Mouse (Mus musculus): ENCODE measurements around the gene Snn. TPM values are rescaled to one million over a fixed set of nuclear protein-coding genes. Genes with fewer than 3 reads are reported as not detected.

Gene Snn
- polyA plus RNA-seq (2014; fragmentation: Illumina TruSeq; extraction: RNeasy Lipid Tissue Mini Kit (QIAGEN cat#74804); ENCODE audit: low replicate concordance) = 3.4 TPM

GRCm38 (mm10) chr16:11060645-11061044 lies at the start of gene Snn:
Snn (plus strand) TSS chr16:11060945.

DNA sequence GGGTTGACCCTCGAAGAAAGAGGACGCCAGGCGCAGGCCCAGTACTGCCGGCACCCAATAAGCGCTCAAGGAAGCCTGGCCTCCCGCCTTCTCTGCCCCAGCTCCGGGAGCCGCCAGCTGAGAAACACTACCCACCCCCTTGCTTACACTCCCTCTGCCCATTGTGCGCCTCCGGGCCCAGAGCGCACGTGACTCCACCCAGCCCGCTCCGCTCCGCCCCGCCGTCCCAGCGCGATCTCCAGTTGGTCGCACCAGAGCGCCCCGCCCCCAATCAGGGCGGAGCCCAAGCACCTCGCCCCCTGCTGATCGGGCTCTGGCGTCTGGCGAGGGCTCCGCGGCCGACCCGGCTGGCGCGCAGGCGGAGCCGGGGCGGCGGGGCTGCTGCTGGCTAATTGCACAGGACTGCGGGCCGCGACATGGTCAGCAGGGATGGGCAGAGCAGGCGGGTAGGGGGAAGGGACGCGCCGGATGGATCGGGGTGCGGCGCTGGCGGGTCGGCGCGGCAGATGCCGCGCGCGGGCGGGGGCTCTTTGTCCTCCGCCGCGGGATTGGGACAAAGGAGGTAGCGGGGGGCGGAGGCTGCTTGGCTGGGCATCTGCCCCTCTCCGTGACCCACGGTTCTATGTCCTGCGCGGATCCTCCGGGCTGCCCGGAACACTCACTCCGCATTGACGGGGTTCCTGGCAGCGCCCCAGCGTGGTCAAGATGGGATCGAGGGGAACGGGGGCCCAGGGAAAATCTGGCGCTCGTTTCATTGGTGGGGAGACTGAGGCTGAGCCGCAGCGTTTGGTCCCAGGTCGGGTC lies 5.5 kb downstream of the Snn start, which contains the start of gene Litaf:
Gene Litaf (minus strand): TSS at position 129 of the 804 bp plus-strand sequence.

Other genes with a start within 250 kb of the Snn start
- not detected for gene Gm11172, start 248.0 kb upstream of the Snn start, polyA plus RNA-seq (2014; fragmentation: Illumina TruSeq; extraction: RNeasy Lipid Tissue Mini Kit (QIAGEN cat#74804); ENCODE audit: low replicate concordance)
- 0.48 TPM for gene Rmi2, start 225.9 kb upstream of the Snn start, polyA plus RNA-seq (2014; fragmentation: Illumina TruSeq; extraction: RNeasy Lipid Tissue Mini Kit (QIAGEN cat#74804); ENCODE audit: low replicate concordance)
- gene Litaf, start 5.2 kb downstream of the Snn start, polyA plus RNA-seq (2014; fragmentation: Illumina TruSeq; extraction: RNeasy Lipid Tissue Mini Kit (QIAGEN cat#74804); ENCODE audit: low replicate concordance) = 66.4 TPM
- 14.9 TPM for gene Txndc11, start 73.7 kb downstream of the Snn start, polyA plus RNA-seq (2014; fragmentation: Illumina TruSeq; extraction: RNeasy Lipid Tissue Mini Kit (QIAGEN cat#74804); ENCODE audit: low replicate concordance)
- gene Zc3h7a, start 115.4 kb downstream of the Snn start, polyA plus RNA-seq (2014; fragmentation: Illumina TruSeq; extraction: RNeasy Lipid Tissue Mini Kit (QIAGEN cat#74804); ENCODE audit: low replicate concordance) = 544 TPM
- 125 TPM for gene Rsl1d1, start 142.4 kb downstream of the Snn start, polyA plus RNA-seq (2014; fragmentation: Illumina TruSeq; extraction: RNeasy Lipid Tissue Mini Kit (QIAGEN cat#74804); ENCODE audit: low replicate concordance)
- 341 TPM for gene Gspt1, start 193.4 kb downstream of the Snn start, polyA plus RNA-seq (2014; fragmentation: Illumina TruSeq; extraction: RNeasy Lipid Tissue Mini Kit (QIAGEN cat#74804); ENCODE audit: low replicate concordance)

All from small intestine, adult 10 weeks (tissue).